Mouse (Mus musculus) erythroblast, embryonic 14.5 days (primary cell): Measurements from ENCODE around the gene BC005537.

Experiments
- GATA1 ChIP-seq: IDR thresholded peaks from 2 replicates; pipeline ENCODE4 v1.6.1; 2012; ENCODE audit warnings: low read length, inconsistent platforms, mixed read lengths
- TAL1 ChIP-seq: IDR thresholded peaks from 3 replicates; pipeline ENCODE4 v1.6.1; 2012; ENCODE audit warnings: low read length, inconsistent platforms, mixed read lengths

DNA sequence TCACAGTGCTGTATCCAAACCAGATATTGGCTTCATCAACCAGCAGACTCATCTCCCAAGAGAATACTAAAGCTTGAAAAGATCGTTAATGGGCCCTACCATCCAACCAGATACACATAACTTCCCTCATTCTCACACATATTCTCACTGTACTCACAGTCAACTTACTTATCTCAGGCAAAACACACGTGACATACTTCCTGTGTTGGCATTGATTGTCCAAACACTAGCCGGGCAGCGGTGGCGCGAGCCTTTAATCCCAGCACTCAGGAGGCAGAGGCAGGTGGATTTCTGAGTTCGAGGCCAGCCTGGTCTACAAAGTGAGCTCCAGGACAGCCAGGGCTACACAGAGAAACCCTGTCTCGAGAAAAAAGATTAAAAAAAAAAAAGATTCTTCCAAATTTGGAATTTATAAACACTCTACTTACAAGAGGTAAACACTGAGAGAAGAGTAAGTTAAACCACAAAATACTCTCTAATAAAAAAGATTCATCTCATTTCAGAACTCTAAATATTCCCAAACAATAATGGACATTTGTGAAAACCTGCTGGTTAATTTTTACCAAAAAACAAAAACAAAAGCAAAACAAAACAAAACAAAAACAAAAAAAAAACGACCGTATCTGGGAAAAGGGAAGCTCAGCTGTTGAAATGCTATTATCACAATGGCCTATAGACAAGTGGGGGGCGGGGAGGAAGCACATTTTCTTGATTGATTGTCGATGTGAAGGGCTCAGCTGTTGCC, 43.5 kb upstream of the BC005537 start:
- TF ChIP-seq GATA1 (no peak), TAL1 (no peak)
